Mouse (Mus musculus) bone marrow, adult 2 months (tissue): ENCODE results near the gene Proser3.

Experiments used
- CTCF ChIP-seq: fragments of 200-500 bp; IDR thresholded peaks from 2 replicates; pipeline ENCODE4 v1.5.1; 2011; ENCODE audit warnings: low read length, control low read depth; ENCODE audit not compliant: control insufficient read depth, insufficient read depth
- POLR2A ChIP-seq: fragments of 200-500 bp; IDR thresholded peaks from 2 replicates; pipeline ENCODE4 v1.6.1; 2011; ENCODE audit warnings: low read depth, mild to moderate bottlenecking, control low read depth, low read length, borderline replicate concordance; ENCODE audit not compliant: control insufficient read depth

- TF ChIP-seq CTCF = 0 out of 2 replicates have a peak, but pooled peaks have one; percentile 7
- TF ChIP-seq POLR2A = no peak
Observed at GRCm38 (mm10) chr7:30551445-30552101, 526 bp downstream of the Proser3 start.
